Mouse (Mus musculus): Measurements from ENCODE around the gene Jaml. TPM values are rescaled to one million over a fixed set of nuclear protein-coding genes. Genes with fewer than 3 reads are reported as not detected.

Jaml gene
- polyA plus RNA-seq, 1 experiment from 2014 or later, result not detected

- peak; percentile 86 for ATAC-seq (ENCODE audit: low FRiP score, low TSS enrichment)
Observed at GRCm38 (mm10) chr9:45042056-45042720, 36.8 kb upstream of the Jaml start.

DNA sequence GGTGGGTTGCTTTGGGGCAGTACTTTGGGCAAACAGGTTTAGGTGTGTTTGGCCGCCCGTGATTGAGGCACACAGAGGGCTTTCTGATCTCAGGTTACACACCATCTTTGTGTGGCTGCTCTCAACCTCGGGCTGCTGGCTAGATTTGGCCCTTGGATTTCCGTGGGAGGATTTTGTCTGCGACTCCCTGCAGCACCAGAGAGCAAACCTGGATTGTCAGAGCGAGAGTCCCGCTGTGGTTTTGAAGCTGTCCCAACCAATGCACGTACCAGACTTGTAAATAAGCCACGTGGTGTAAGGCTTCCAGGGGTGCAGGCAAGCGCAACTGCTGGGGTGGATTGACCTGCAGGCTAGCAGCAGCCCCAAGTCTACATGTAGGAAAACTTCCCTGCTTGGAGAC, 36.0 kb upstream of the Jaml start:
- Histone ChIP-seq H3K36me3 (ENCODE audit: control insufficient read depth, insufficient read depth, low read length) (0 out of 2 replicates have a peak, but pooled peaks cover 2% of the 10 kb centered on the region), H3K27me3 (ENCODE audit: control insufficient read depth, insufficient read depth, low read length) (peaks cover 40% of the 10 kb centered on the region), H3K4me2 (replicated peaks; ENCODE audit: low read depth, low read length) (peak overlapping the region; percentile 46), H3K4me1 (ENCODE audit: control insufficient read depth, insufficient read depth, low read length) (peaks cover 17% of the 10 kb centered on the region; the same call in 1 of the 2 replicates), H3K9ac (ENCODE audit: low read depth, low read length) (peak overlapping the region; percentile 52), H3K27ac (ENCODE audit: low read depth, low read length) (peak overlapping the region; percentile 78; the same call in 1 of the 2 replicates), H3K9me3 (ENCODE audit: control insufficient read depth, low read length) (no peaks in the 10 kb centered on the region), H3K4me3 (ENCODE audit: low read length) (peak overlapping the region; percentile 38)
- under 1% methylated on average over 10 of the region's 10 CpGs for WGBS
- 0 out of 2 replicates have a peak, but pooled peaks have one; percentile 22 for ATAC-seq (ENCODE audit: low FRiP score, low TSS enrichment)

More at GRCm38 (mm10) chr9:45042056-45042720, 36.8 kb upstream of the Jaml start:
- Histone ChIP-seq H3K4me2 (replicated peaks; ENCODE audit: low read depth, low read length) (peak overlapping the region; percentile 46), H3K4me1 (ENCODE audit: control insufficient read depth, insufficient read depth, low read length) (peaks cover 17% of the 10 kb centered on the region; the same call in 1 of the 2 replicates), H3K36me3 (ENCODE audit: control insufficient read depth, insufficient read depth, low read length) (0 out of 2 replicates have a peak, but pooled peaks cover 2% of the 10 kb centered on the region), H3K27me3 (ENCODE audit: control insufficient read depth, insufficient read depth, low read length) (peaks cover 40% of the 10 kb centered on the region), H3K27ac (ENCODE audit: low read depth, low read length) (peak overlapping the region; percentile 78; the same call in 1 of the 2 replicates), H3K9me3 (ENCODE audit: control insufficient read depth, low read length) (no peaks in the 10 kb centered on the region), H3K9ac (ENCODE audit: low read depth, low read length) (peak overlapping the region; percentile 52), H3K4me3 (ENCODE audit: low read length) (peak overlapping the region; percentile 38)
- WGBS, result 2% methylated on average over 20 of the region's 20 CpGs

GRCm38 (mm10) chr9:45046973-45047372, 32.0 kb upstream of the Jaml start:
- Histone ChIP-seq H3K9me3 (ENCODE audit: control insufficient read depth, low read length) (no peaks in the 10 kb centered on the region), H3K9ac (ENCODE audit: low read depth, low read length) (no peak overlapping the region), H3K4me1 (ENCODE audit: control insufficient read depth, insufficient read depth, low read length) (peaks cover 9% of the 10 kb centered on the region; the same call in 1 of the 2 replicates), H3K27me3 (ENCODE audit: control insufficient read depth, insufficient read depth, low read length) (peaks cover 13% of the 10 kb centered on the region; the same call in 1 of the 2 replicates), H3K4me3 (ENCODE audit: low read length) (no peak overlapping the region), H3K4me2 (replicated peaks; ENCODE audit: low read depth, low read length) (no peak overlapping the region), H3K36me3 (ENCODE audit: control insufficient read depth, insufficient read depth, low read length) (0 out of 2 replicates have a peak, but pooled peaks cover 2% of the 10 kb centered on the region), H3K27ac (ENCODE audit: low read depth, low read length) (no peak overlapping the region)
- ATAC-seq (ENCODE audit: low FRiP score, low TSS enrichment), result no peak
- 83% methylated on average over 16 of the region's 16 CpGs for WGBS

DNA sequence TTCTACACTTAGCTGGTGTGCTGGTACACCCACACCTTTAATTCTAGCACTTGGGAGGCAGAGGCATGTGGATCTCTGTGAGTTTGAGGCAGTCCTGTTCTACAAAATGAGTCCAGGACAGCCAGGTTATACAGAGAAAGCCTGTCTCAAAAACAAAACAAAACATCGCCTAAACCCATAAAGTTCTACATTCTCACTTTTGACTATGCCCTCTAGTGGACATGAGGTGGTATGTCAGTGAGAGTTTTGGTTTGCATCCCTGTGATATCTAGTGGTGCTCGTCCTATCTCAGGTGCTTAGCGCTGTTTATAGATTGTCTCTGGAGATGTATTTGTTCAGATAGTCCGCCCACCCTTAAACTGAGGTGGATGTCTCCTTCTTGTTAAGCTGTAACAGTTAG, 30.5 kb upstream of the Jaml start:
- Histone ChIP-seq H3K4me3 (ENCODE audit: low read length) (no peak overlapping the region), H3K27me3 (ENCODE audit: control insufficient read depth, insufficient read depth, low read length) (peaks cover 5% of the 10 kb centered on the region; the same call in 1 of the 2 replicates), H3K36me3 (ENCODE audit: control insufficient read depth, insufficient read depth, low read length) (0 out of 2 replicates have a peak, but pooled peaks cover 2% of the 10 kb centered on the region), H3K4me1 (ENCODE audit: control insufficient read depth, insufficient read depth, low read length) (no peaks in the 10 kb centered on the region; the same call in 1 of the 2 replicates), H3K27ac (ENCODE audit: low read depth, low read length) (no peak overlapping the region), H3K9ac (ENCODE audit: low read depth, low read length) (no peak overlapping the region), H3K4me2 (replicated peaks; ENCODE audit: low read depth, low read length) (no peak overlapping the region), H3K9me3 (ENCODE audit: control insufficient read depth, low read length) (no peaks in the 10 kb centered on the region)
- 31% methylated on average over 4 of the region's 4 CpGs for WGBS
- no peak for ATAC-seq (ENCODE audit: low FRiP score, low TSS enrichment)

- Histone ChIP-seq H3K36me3 (ENCODE audit: control insufficient read depth, insufficient read depth, low read length) (0 out of 2 replicates have a peak, but pooled peaks cover 2% of the 10 kb centered on the region), H3K4me2 (replicated peaks; ENCODE audit: low read depth, low read length) (no peak overlapping the region), H3K27ac (ENCODE audit: low read depth, low read length) (no peak overlapping the region), H3K9me3 (ENCODE audit: control insufficient read depth, low read length) (no peaks in the 10 kb centered on the region), H3K4me1 (ENCODE audit: control insufficient read depth, insufficient read depth, low read length) (0 out of 2 replicates have a peak, but pooled peaks cover 3% of the 10 kb centered on the region), H3K27me3 (ENCODE audit: control insufficient read depth, insufficient read depth, low read length) (no peaks in the 10 kb centered on the region), H3K9ac (ENCODE audit: low read depth, low read length) (no peak overlapping the region), H3K4me3 (ENCODE audit: low read length) (no peak overlapping the region)
- WGBS, result 92% methylated on average over 1 of the region's 1 CpGs
- no peak for ATAC-seq (ENCODE audit: low FRiP score, low TSS enrichment)
Observed at GRCm38 (mm10) chr9:45049731-45050130, 29.3 kb upstream of the Jaml start.

DNA sequence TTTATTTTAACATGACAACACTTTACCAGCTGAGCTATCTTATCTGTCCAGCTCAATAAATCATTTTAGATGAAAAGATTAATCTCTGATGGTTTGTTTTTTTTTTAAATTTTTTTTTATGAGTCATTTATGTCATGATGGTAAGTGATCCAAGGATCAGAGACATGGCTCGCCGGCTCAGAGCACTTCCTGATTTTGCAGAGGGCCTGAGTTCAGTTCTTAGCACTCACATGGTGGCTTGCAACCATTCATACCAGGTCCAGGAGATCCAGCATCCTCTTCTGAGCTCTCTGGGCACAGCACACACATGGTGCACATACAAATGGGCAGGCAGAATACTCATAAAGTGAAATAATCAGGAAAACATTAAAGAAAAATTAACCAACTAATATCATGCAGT, 28.7 kb upstream of the Jaml start:
- Histone ChIP-seq H3K27ac (ENCODE audit: low read depth, low read length) (no peak overlapping the region), H3K4me1 (ENCODE audit: control insufficient read depth, insufficient read depth, low read length) (0 out of 2 replicates have a peak, but pooled peaks cover 3% of the 10 kb centered on the region), H3K9ac (ENCODE audit: low read depth, low read length) (no peak overlapping the region), H3K9me3 (ENCODE audit: control insufficient read depth, low read length) (no peaks in the 10 kb centered on the region), H3K4me2 (replicated peaks; ENCODE audit: low read depth, low read length) (no peak overlapping the region), H3K36me3 (ENCODE audit: control insufficient read depth, insufficient read depth, low read length) (no peaks in the 10 kb centered on the region), H3K4me3 (ENCODE audit: low read length) (no peak overlapping the region), H3K27me3 (ENCODE audit: control insufficient read depth, insufficient read depth, low read length) (no peaks in the 10 kb centered on the region)
- WGBS, result 82% methylated on average over 2 of the region's 2 CpGs
- no peak for ATAC-seq (ENCODE audit: low FRiP score, low TSS enrichment)

DNA sequence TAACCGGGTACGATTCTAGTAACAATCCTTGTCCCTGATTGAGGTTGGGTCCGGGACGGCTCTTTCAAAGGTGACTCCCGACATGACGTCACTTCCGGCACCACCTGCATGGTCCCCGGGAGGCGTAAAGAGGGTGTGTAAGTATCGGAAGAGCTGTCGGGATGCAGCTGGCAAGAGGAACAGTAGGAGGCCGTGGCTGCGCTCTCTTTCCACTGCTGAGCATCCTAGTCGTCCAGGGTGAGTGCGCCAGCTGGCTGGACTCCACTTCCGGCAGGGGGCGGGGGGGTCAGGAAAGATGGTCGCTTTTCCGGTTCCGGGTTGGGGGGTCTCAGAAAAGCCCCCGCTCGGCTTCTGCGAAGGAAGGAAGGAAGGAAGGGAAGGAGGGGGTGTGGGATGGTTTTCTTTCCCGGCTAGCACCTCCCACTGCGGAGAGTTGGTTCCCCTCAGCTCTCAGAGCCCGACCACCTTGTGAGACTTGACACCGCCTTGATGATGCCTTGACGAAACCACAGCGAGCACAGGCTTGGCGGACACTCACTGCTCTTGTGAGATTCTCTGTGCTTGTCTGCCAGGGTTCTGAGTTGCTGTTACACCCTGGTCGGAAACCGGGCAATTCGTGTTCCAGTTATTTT, 23.8 kb upstream of the Jaml start, which contains the start of gene Mpzl3:
Gene Mpzl3, plus strand, starts transcription at position 105 of the 632 bp plus-strand sequence.
- Histone ChIP-seq H3K4me3 (ENCODE audit: low read length) (peak within 1 kb of the TSS; percentile 65), H3K4me1 (ENCODE audit: control insufficient read depth, insufficient read depth, low read length) (0 out of 2 replicates have a peak, but pooled peaks cover 3% of the 10 kb centered on the region), H3K36me3 (ENCODE audit: control insufficient read depth, insufficient read depth, low read length) (no peaks in the 10 kb centered on the region), H3K27me3 (ENCODE audit: control insufficient read depth, insufficient read depth, low read length) (no peaks in the 10 kb centered on the region), H3K9me3 (ENCODE audit: control insufficient read depth, low read length) (no peaks in the 10 kb centered on the region), H3K4me2 (replicated peaks; ENCODE audit: low read depth, low read length) (peak within 1 kb of the TSS; percentile 52), H3K27ac (ENCODE audit: low read depth, low read length) (peak within 1 kb of the TSS; percentile 98), H3K9ac (ENCODE audit: low read depth, low read length) (peak within 1 kb of the TSS; percentile 61)
- peak; percentile 96 for ATAC-seq (ENCODE audit: low FRiP score, low TSS enrichment)
- 1% methylated on average over 33 of the region's 33 CpGs for WGBS

DNA sequence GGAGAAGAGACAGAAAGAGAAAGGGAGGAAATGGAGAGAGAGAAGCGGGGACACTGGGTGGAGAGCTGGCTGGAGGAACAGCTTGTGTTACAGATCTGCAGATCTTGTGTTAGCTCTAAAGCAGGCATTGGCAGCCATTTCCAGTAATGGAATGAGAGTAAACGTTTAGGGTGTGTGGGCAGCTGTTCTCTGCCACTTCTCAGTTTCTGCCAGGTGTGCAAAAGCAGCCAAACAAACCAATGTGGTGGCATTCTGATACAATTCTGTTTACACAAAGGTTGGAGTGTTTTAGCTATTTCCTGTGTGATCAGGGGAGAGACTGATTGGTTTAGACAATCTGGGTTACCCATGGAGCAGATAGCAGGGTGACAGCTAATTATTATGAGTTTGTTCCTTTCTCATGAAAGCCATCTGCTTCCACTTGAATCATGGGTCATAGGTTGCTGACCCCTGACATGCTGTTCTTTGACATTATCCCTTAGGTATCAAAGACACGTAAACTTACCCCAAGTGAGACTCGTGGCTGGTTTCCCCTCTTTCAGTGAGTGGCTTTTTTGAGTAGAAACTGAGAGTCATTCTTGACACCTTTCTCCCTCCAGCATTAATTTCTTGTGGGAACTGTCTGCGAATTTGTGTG, 20.6 kb upstream of the Jaml start:
- Histone ChIP-seq H3K4me3 (ENCODE audit: low read length) (no peak overlapping the region), H3K4me2 (replicated peaks; ENCODE audit: low read depth, low read length) (no peak overlapping the region), H3K9ac (ENCODE audit: low read depth, low read length) (no peak overlapping the region), H3K36me3 (ENCODE audit: control insufficient read depth, insufficient read depth, low read length) (no peaks in the 10 kb centered on the region), H3K27ac (ENCODE audit: low read depth, low read length) (no peak overlapping the region), H3K27me3 (ENCODE audit: control insufficient read depth, insufficient read depth, low read length) (no peaks in the 10 kb centered on the region), H3K4me1 (ENCODE audit: control insufficient read depth, insufficient read depth, low read length) (0 out of 2 replicates have a peak, but pooled peaks cover 3% of the 10 kb centered on the region), H3K9me3 (ENCODE audit: control insufficient read depth, low read length) (no peaks in the 10 kb centered on the region)
- no peak for ATAC-seq (ENCODE audit: low FRiP score, low TSS enrichment)
- 32% methylated on average over 5 of the region's 5 CpGs for WGBS

Measured in kidney, embryonic 14.5 days (tissue).